Mouse (Mus musculus): ENCODE measurements at regions not wholly inside any gene's neighbourhood (a gene's known extent, or its start where the extent isn't known, plus 50 kb on each side); places are given as distances from the start of the nearest gene placed in this dataset.

DNA sequence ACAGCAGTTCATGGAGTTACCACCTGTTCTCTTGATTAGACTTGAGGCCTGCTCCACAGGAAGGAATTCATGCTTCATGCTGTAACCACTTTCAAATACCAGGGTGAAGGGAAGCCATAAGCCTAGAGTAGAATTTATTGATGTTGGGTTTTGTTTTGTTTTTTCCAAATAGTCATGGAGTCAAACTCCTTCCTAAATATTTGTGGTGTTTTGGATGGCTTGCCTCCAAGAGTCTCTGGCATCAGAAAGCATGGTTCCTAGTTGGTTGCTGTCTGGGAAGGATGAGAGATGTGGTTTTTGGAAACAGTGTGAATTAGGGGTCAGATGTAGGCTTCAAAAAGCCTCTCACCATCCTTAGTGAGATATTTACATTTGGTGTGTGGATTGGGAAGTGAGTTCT is 141.5 kb downstream of the Alg10b start:
- TF ChIP-seq EP300 (IDR thresholded peaks at IDR 0.05; ENCODE audit: insufficient read depth, low read depth, low read length) (no peak), CTCF (IDR thresholded peaks at IDR 0.05; ENCODE audit: low read depth, low read length) (no peak), POLR2A (IDR thresholded peaks at IDR 0.05; ENCODE audit: insufficient read depth, low read length) (no peak)

All from ES-Bruce4 (cell line).